Mouse (Mus musculus): ENCODE measurements at regions not wholly inside any gene's neighbourhood (a gene's known extent, or its start where the extent isn't known, plus 50 kb on each side); places are given as distances from the start of the nearest gene placed in this dataset.

DNA sequence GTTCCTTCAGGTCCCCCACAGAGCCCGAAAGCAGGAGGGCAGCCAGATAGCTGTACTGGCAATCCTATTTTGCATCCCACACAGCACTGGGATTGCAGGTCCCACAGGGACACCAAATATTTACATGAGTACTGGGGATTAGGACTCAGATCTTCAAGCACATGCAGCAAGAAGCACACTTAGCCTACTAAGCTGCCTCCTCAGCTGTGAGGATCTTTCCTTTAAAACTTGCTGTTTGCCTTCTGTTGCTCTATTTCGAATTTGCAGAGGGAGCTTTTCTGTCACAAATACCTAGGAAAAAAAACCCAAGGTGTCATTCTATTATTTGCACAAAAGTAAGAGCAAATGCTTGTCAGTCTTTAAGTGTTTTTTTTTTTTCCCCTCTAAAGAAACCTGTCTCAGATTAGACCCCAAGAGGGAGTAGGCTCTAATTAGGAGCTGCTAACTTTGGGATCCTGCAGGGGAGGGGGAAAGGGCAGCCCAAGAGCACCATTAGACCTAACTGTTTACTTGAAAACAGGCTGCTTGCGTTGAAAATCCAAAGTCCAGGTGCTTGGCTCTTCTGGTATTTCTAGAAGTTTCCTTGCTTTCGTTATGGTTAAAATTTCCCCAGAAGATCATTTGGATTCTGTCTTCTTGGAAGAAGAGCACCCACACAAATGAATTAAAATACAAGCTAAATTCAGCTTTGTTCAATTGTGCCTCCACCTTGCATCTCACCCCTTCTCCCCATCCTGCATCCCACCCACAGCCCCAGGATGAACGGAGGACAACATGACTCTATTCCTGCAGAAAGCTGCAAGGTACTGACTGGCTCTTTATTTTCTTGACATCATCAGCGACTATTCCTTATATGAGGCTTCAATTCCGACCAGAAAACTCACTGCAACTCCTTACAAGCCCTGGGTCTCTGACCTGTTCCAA, 215.5 kb downstream of the Kcnj2 start:
- no peak for DNase-seq

DNA sequence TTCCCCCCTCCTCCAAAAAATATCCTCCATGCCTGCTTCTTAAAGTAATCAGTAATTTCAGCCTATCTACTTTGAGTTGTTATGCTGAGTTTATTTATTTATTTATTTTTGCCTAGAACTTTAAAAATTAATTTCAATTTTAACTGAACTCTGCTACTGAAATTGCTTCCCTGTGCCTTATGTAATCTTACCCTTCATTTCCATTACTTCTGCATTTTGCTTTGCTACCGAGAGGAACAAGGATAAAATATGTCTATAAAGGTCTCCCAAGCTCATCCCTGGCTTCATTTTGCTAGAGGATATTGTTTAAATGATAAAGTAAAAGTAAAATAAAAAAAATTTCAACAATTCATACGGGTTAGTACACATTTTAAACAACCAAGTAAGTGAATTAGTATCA, 216.3 kb downstream of the Kcnj2 start:
- no peak for DNase-seq

DNA sequence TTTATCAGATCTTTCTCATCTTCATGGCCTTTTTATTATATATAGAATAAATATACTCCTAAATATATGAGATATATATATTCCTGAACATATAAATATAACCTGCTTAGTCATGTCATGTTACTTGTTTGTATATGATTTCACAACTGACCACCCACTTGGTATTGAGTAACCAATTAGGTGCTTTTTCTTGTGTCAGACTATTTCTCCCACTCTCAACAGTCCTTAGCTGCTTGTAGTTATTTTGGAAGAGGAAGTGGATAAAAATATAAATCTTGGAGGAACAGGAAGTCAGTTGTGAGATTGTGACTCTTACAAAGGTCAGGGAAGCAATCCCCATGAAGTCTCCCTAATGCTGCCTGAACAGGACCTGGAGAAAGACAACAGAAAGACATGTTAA, 224.6 kb downstream of the Kcnj2 start:
- DNase-seq = no peak

DNA sequence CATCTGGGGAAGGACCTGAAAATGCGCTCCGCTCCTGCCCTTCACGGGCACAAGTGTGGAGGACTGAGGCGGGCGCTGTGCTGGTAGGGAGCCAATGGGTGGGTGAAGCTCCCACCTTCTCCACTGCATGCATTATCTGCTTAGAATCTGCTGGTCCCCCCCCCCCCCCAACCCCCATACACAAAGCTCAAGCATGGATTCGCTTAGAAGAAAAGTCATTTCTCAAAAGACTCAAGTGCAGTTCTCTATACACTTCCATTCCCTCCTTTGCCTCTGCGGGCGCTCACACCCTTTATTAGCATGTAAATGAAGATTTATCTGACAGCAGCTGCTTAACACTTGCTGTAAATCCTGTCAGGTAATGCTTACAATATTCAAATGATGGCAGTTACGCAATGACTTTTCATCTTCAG, 230.4 kb downstream of the Kcnj2 start:
- no peak for DNase-seq

DNA sequence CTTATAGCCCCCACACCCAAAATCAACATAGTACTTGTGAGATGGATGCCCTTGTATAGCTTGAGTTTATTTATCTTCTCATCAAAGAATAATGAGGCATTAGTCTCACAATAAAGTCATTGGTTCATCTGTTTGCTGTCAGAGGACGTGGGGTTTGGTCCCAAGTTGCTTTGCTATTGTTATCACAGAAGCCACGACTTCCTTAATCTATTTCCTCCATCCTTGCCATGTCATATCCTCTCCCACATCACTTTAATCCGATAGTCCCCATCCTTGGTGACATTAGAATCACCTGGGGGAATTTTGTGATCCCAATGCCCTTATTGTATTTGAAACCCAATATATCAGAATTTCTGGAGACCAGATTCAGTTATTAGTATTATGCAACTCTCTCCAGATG, 246.8 kb downstream of the Kcnj2 start:
- no peak for DNase-seq

DNA sequence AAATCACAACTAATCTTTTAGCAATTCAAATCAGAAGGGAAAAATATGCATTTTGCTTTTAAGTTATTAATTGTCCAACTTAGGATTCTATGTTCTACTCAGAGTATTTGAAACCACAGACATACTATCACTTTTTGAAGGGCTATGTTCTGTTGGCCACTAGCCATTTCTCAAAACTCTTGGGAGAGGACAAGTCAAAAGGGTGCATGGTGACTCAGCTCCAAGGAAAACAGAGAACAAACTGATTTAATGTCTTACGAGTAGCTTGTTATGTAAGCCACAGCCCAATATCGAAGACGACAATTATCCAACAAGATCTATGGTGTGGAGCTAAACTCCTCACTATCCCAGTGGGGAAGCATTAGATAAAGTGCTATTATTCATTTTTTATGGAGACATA, 247.6 kb downstream of the Kcnj2 start:
- DNase-seq = no peak

DNA sequence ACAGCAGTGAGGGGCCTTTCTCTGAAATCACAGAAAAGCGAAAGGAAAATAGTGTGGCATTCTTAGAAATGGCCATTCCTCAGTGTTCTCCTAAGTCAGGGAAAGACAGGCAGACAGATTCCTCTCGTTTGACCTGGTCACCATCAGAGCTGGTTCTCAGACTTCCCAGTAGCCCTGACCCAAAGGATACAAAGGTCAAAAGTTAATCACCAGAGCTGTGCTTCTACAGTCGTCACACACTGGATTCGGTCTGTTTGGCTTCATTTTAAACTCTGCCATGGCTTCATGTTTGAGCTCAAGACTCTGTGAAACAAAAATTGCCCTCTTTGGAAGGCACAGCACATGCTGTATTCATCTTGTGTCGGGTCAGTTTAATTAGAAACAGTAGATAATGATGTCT, 255.6 kb downstream of the Kcnj2 start:
- no peak for DNase-seq

DNA sequence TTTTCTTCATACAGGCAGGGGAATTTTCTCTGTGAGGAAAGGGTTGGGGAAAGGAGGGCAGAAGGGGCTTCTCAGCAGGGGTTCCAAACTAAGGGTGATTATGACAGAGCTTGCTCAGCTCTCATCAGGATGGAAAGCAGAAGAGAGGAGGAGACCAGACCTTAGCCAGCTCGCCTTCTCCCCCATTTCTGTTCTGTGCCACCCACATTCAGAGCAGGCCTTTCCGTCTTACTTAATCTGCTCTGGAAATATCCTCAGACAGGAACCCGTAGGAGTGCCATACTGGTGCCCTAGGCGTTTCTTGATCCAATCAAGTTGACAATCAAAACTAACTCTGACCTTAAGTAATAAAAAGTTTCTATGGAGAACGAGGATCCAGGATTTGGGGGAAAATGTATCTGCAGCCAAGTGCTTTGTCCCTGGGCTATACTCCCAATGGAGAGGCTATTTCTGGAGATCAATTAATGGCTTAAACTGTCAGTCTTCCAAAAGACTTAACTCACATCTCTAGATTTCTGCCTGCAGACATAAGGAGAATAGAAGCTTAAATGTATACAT, 258.6 kb downstream of the Kcnj2 start:
- DNase-seq = no peak

DNA sequence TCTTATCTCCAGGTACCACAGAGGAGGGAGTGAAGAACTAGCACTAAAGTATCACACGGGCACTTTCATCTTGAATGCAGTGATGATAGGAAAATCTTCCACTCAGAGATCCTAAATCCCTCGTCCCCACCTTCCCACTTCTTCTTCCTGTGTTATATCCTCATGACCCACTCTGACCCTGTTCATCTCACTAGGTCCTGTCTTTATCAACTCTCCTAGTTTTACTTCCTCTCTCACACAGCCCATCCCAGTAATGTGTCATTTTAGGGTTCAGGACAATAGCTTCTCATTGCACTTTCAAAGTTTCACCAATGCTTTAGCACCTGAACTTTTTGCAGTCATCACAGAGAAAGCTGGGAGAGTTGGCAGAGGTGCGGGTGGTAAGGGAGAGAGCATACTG, 261.0 kb downstream of the Kcnj2 start:
- no peak for DNase-seq

DNA sequence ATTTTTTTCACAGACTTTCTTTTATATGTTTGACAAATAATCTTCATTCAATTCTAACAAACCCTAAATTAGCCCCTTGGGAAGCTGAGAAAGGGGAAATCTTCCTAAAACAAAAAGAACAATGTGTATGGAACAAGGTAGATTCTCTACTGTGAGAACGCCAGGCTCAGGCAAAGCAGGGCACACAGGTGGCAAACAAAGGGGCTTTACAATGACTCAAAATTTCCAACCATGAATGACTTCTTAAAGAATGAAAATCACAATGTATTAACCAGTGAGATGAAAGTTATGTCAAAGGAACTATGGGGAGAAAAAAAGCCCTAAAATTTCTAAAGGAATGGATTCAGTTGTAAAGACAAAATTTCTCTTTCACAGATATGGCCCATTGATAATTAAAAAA, 262.3 kb downstream of the Kcnj2 start:
- DNase-seq = no peak

DNA sequence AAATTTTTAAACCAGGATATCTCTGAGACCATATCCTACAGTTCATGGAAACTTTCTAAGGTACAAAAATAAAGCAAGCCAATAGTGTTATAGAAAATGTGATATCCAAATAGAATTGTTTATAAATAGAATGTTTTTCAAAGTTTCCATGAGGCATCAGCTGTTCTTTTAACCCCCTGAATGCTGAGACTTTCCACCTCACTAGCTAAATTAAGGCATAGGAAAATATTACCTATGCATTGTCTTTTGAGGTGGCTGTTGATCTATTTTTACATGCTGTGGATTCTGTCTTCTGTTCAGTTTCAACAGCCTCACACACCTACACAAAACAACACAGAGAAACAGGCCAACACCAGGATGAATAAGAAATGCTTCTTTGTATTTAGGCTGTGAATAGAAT, 265.6 kb downstream of the Kcnj2 start:
- DNase-seq = no peak

DNA sequence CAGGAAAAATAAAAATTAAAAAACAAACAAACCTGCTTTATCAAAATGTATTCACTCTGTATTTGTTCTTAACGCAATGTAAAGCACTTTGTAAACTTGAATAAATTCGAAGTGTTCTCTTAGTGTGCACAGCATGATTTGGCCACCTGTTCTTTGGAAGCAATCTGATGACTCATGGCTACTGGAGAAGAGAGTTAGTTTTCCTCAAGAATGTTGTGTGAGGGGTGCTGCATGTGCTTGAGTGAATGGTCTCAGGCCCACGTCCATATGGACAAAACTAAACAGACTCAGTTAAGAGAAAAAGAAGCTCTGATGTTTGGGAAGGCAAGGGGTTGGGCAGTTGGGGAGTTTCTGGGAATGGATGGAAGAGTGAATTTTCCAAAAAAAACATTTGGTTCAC, 267.1 kb downstream of the Kcnj2 start:
- no peak for DNase-seq

DNA sequence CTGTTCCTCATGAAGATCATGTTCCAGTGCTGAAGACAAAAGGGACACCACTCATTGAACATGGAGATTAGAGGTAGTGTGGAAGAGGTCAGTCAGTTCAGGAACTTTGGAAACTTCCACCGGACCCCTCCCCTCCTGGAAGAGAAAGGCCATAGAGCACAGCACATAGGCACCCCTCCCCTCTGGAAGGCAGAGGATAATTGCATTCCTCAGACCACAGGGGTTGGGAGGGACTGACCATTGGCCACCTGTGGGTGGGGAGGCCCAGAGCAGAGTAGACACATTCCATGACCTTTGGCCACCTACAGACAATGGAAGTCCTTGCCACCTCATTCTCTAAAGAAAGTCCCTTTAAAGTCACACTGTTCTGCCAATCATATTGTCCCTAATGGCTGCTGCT, 281.6 kb downstream of the Kcnj2 start:
- DNase-seq = no peak

DNA sequence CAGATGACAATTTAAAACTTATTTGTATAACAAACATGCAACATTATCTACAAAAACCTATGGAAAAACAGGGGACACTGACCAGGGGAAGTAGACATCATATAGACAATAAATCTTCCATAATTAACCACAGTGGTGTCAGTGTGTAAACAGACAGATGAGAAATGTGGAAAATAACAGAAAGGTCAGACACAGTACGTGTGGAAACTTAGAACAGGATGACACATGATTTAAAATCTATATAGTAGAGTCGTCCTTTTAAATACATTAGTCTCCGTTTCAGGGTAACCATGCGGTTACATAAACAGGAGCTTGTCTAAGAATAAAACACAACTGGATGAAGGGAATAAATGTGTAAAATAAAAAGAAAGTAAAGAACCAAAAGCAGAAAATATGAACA, 284.1 kb downstream of the Kcnj2 start:
- no peak for DNase-seq

DNA sequence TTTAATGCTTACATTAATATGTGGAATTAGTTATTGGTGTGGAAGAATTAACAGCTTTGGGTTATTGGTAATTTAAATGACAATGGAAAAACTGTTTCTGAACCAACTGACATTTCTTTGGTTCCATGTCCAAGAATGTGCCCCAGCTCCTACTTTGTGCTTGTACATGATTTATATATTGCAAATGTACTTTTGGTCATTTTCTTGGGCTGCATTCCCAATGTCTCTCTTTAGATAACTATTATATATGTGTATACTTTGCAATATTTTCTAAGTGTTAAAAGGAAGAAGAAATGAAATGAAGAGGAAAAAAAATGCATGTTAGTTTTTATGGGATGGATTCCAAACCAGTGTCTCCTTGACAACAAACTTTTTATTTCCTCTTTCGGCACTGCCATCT, 297.4 kb downstream of the Kcnj2 start:
- DNase-seq = no peak

DNA sequence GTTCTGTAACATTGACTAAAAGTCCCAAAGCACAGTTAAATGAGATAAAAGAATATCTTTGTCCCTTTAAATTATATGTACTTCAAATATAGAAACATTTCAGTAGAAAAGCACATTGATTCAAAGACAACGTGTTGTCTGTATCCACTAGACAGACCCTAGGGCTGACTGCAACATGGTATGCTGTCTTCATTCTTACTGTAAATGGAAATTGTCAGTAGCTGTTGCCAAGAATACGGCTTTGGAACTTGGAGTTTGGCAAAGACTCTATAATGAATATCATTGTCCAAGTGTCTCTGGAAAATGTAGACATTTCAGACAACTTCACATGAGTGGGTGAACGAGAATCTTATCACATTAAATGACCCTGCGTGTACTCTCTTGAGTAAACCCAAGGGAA, 311.2 kb downstream of the Kcnj2 start:
- no peak for DNase-seq

DNA sequence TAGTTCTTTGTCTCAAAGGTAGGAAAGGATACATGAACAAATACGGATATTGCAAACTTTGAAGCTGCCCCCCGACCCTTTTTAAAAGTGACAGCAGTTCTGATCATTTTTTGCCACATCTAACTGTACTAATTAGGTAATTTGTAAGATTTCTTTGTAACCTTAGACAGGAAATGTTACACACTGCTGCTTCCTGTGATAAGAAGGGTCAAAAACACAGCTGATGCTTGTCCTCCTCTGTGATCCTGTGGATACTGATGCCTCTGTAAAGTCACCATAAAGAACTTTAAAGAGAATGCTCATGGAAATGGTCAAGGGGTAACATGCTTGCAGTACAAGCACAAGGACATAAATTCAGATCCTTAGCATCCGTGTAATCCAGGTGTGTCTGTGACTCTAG, 313.9 kb downstream of the Kcnj2 start:
- DNase-seq = no peak

DNA sequence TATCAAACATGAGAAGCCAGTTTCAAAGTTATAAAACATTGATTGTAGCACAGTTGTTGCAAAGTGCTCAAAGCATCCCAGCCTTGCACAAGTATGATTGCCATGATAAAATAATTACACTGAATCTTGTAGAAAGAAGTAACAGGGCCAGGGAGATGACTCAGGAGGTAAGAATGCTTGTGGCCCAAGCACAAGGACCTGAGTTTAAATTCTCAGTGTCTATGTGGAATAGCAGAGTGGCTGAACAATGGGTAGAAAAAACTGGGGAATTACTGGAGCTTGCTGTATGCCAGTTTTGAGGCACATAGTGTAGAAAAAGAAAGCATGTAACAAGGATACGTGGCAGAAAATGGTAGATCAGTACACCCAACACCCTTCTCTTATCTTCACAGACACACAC, 332.7 kb downstream of the Kcnj2 start:
- DNase-seq = no peak

DNA sequence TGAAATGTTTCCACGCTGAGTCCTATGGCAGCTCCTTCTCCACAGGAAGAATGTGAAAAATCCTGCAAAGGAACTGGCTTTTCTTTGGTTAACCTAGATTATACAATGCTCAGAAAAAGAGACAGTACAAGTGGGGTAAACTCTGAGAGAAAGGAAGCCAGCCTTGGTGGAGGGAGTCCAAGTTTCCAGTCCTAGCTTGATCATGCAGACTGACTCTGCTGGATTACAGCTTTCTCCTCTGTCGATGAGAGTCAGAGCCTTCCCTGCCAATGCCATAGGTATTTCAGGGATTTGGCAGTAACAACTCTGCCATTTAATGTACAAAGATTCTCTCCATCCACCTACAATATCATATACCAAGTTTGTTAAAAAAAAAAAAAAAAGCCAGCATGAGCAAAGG, 343.3 kb downstream of the Kcnj2 start:
- no peak for DNase-seq

DNA sequence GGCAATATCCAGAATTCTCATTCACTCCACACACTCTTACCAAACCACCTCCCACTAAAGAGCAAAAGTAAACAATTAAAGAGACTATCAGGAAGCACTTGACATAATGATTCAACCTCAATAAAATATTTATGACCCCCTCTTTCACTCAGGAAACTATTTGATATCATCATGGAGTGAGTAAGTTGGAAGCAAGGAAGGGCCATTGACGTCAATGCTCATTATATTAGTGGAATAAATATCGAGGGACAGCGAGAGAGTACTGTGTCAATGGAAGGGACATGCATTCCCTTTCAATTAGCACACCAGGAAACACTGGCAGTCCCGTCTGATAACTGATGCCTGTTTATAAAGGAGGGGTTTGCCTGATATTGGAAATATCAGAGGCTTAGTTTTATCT, 358.9 kb downstream of the Kcnj2 start:
- DNase-seq = no peak

DNA sequence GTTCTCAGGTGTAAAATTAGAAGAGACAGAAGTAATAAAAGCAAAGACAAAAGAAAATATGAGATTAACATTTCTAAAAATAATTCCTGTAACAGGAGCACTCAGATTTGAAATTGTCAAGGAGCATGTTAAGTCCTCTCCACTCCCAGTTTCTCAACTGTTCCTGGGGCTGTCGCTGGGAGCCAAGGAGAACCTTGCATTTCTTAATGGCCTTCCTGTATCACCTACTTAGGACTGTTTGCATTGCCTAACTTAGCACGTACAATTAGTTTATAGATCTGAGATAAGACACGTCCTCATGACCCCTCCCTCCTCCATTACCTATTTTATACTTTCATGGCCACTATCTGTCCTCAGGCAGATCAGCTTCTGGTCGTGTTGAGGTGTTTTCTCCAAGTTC, 360.8 kb downstream of the Kcnj2 start:
- no peak for DNase-seq

DNA sequence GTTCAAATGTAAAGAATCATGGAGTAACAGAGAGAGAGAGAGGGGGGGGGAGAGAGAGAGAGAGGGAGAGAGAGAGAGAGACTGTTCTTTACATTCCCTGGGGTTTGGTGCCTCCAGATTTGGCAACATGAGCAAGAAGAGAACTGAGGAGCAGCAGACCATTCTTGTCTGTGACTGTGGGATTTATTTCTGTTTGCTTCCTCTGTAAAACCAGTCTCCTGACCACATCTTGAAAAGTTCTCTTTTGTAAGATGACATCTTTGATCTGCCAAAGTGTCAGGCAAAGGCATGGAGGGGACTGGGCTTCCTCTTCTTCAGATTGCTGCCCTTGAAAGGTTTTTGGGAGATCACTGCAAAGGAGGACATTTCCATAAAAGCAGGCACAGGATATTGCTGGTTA, 376.3 kb downstream of the Kcnj2 start:
- no peak for DNase-seq

DNA sequence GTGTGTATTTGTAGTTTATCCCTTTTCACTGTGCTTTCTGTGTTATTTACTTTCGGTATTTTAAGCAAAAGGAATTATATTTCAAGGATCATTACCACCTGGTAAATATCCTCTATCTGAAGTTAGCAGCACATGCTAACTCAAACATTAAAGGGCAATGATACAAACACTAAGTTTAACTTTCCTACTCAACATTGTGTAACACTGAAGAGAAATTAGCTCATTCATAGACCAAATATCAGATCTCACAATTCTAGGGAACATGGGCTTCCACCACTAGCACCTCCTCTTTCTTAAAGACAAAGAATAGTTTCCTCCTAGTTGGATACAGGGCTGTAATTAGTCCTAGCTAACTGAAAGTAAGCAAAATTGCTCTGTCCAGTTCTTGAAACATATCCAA, 377.4 kb downstream of the Kcnj2 start:
- no peak for DNase-seq

DNA sequence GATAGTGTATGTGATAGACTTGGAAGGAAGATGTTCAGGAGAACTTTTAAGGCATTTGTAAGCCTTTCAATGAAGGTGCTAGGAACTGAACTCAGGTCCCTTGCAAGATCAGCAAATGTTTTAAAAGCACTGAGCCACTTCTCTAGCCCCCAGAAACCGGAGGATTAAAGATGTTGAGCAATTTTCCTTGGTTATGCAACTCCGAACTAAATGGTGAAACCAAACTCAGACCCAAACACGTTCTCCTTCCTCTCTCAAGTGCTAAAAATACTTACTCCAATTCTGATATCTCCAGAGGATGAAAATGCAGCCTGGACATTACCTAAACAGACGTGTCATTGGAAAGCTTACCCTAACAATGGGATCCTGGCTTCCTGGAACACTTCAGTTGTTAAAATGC, 378.8 kb downstream of the Kcnj2 start:
- no peak for DNase-seq

DNA sequence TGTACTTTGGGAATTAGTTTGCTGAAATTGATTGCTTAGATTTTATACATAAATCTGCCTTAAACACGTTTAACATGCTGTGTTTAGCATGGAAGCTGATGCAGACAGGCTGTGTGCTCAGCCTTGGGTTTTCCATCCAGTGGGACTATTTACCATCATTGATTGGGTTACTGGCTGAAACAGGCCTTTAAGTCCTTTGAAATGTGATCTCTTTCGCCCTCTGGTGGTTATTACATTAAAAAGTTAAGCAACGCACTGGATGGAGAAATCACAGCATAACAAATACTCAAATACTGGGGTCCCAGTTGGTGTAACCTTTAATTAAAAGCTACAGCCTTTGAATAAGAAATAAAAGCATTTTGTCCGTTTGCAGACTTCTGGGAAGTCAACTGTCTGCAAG, 379.8 kb downstream of the Kcnj2 start:
- DNase-seq = no peak
